Mouse (Mus musculus) thymus, adult 2 months (tissue): ENCODE measurements around the gene Coro2b.

Experiments
- CTCF ChIP-seq: fragments of 200-500 bp; IDR thresholded peaks from 2 replicates; pipeline ENCODE4 v1.5.1; 2012; ENCODE audit warnings: mild to moderate bottlenecking, control low read depth, low read length, moderate library complexity, borderline replicate concordance; ENCODE audit not compliant: control insufficient read depth, poor library complexity, insufficient read depth; ENCODE audit errors: extremely low read depth
- POLR2A ChIP-seq: fragments of 200-500 bp; IDR thresholded peaks from 2 replicates; pipeline ENCODE4 v1.6.1; 2012; ENCODE audit warnings: mild to moderate bottlenecking, low read length, control low read depth, moderate library complexity; ENCODE audit not compliant: control insufficient read depth, poor library complexity, insufficient read depth; ENCODE audit errors: extremely low read depth

GRCm38 (mm10) chr9:62492306-62492990 is 44.4 kb downstream of the Coro2b start:
- TF ChIP-seq CTCF (no peak), POLR2A (no peak)
